Mouse (Mus musculus) intestine, embryonic 14.5 days (tissue): ENCODE results near the gene Nell1. TPM values are rescaled to one million over a fixed set of nuclear protein-coding genes. Genes with fewer than 3 reads are reported as not detected.
A peak's percentile ranks its signal among the peaks of the same experiment; 100 is the strongest.

Source experiments
- ATAC-seq: fragments of 200-750 bp; cut with Nextera tagmentation; replicated peaks from 2 replicates; pipeline ENCODE4 v1.8.0; 2017; ENCODE audit warnings: low read depth, moderate number of reproducible peaks, moderate TSS enrichment, moderate library complexity; ENCODE audit not compliant: low FRiP score, low TSS enrichment
- DNase-seq: peaks from one replicate; pipeline ENCODE4 v3.0.0-alpha.2; 2018; ENCODE audit warnings: low spot score
- H3K27ac ChIP-seq: fragments of 300-500 bp; sonication (generic); 2 replicates; pipeline ENCODE4 v1.5.1; 2014; ENCODE audit warnings: low read depth, mild to moderate bottlenecking, control low read depth
- H3K27me3 ChIP-seq: fragments of 300-500 bp; sonication (generic); replicated peaks from 2 replicates; pipeline ENCODE4 v1.6.1; 2014; ENCODE audit warnings: low read length, control low read depth; ENCODE audit not compliant: control insufficient read depth, insufficient read depth
- H3K36me3 ChIP-seq: fragments of 300-500 bp; sonication (generic); 2 replicates; pipeline ENCODE4 v1.6.1; 2014; ENCODE audit warnings: low read length, control low read depth; ENCODE audit not compliant: control insufficient read depth, insufficient read depth
- H3K4me1 ChIP-seq: fragments of 300-500 bp; sonication (generic); replicated peaks from 2 replicates; pipeline ENCODE4 v1.6.1; 2014; ENCODE audit warnings: low read length, control low read depth, mixed read lengths; ENCODE audit not compliant: control insufficient read depth, insufficient read depth
- H3K4me2 ChIP-seq: fragments of 300-500 bp; sonication (generic); 2 replicates; pipeline ENCODE4 v1.6.1; 2014; ENCODE audit warnings: low read length
- H3K4me3 ChIP-seq: fragments of 300-500 bp; sonication (generic); 2 replicates; pipeline ENCODE4 v1.5.1; 2014; ENCODE audit warnings: low read depth, low read length, control low read depth, mixed read lengths
- H3K9ac ChIP-seq: fragments of 300-500 bp; sonication (generic); 2 replicates; pipeline ENCODE4 v1.6.1; 2014; ENCODE audit warnings: mild to moderate bottlenecking, low read length
- H3K9me3 ChIP-seq: fragments of 300-500 bp; sonication (generic); 2 replicates; pipeline ENCODE4 v1.6.1; 2016; ENCODE audit warnings: low read length, control low read depth; ENCODE audit not compliant: control insufficient read depth
- WGBS: fragments of 180-500 bp; shearing (Covaris S2); extraction: QIAGEN DNeasy Blood & Tissue Kit; methylation state at CpG from one replicate; pipeline ENCODE4 v1.1.7; 2014; 5-methylcytosine and 5-hydroxymethylcytosine counted together
- polyA plus RNA-seq: library from polyadenylated mRNA; unstranded; fragments of >200 nt; fragmentation: Nextera tagmentation; extraction: Ambion mirVana; gene quantifications from 2 replicates; pipeline ENCODE4 v1.2.1, GENCODE M21; 2014

Gene Nell1
- polyA plus RNA-seq, 1 experiment from 2014 or later, result 4.4 TPM

DNA sequence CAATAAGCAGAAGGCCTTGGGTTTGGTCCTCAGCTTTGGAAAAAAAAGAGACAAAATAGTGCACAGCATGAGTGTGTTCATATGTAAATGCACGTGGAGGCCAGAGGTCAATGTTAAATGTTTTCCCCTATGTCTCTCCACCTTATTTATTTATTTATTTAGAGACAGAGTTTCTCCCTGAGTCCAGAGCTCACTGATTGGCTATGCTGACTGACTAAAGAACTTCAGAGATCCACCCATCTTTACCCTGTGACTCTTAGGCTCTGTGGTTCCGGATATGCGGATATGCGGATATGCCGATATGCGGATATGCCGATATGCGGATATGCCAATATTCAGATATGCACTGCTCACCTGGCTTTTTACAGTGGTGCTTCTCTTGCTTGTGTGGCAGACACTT, 11.3 kb downstream of the Nell1 start:
- H3K4me1 ChIP-seq, result no peaks in the 10 kb centered on the region
- no peak for ATAC-seq
- H3K27ac ChIP-seq, result no peak overlapping the region
- H3K9ac ChIP-seq, result no peak overlapping the region
- no peak for DNase-seq
- H3K36me3 ChIP-seq, result no peaks in the 10 kb centered on the region
- H3K9me3 ChIP-seq, result no peaks in the 10 kb centered on the region
- no peak overlapping the region for H3K4me3 ChIP-seq
- 94% methylated on average over 8 of the region's 8 CpGs for WGBS
- H3K27me3 ChIP-seq, result no peaks in the 10 kb centered on the region
- no peak overlapping the region for H3K4me2 ChIP-seq

- no peak overlapping the region for H3K4me2 ChIP-seq
- no peak overlapping the region for H3K27ac ChIP-seq
- 78% methylated on average over 4 of the region's 4 CpGs for whole genome bisulfite sequencing
- no peak for ATAC-seq
- H3K9ac ChIP-seq, result no peak overlapping the region
- H3K36me3 ChIP-seq, result no peaks in the 10 kb centered on the region
- no peak overlapping the region for H3K4me3 ChIP-seq
- no peaks in the 10 kb centered on the region for H3K4me1 ChIP-seq
- no peak for DNase-seq
- H3K9me3 ChIP-seq, result no peaks in the 10 kb centered on the region
- no peaks in the 10 kb centered on the region for H3K27me3 ChIP-seq
Observed at GRCm38 (mm10) chr7:49999321-49999720, 24.7 kb downstream of the Nell1 start.

- H3K9ac ChIP-seq, result no peak overlapping the region
- H3K36me3 ChIP-seq, result no peaks in the 10 kb centered on the region
- 74% methylated on average over 2 of the region's 2 CpGs for WGBS
- H3K4me2 ChIP-seq, result no peak overlapping the region
- no peaks in the 10 kb centered on the region for H3K4me1 ChIP-seq
- no peaks in the 10 kb centered on the region for H3K9me3 ChIP-seq
- no peak overlapping the region for H3K4me3 ChIP-seq
- no peak overlapping the region for H3K27ac ChIP-seq
- ATAC-seq (no peak), DNase-seq (no peak)
- no peaks in the 10 kb centered on the region for H3K27me3 ChIP-seq
Observed at GRCm38 (mm10) chr7:50005268-50005667, 30.6 kb downstream of the Nell1 start.

GRCm38 (mm10) chr7:50035187-50036153, 60.8 kb downstream of the Nell1 start:
- H3K9me3 ChIP-seq, result no peaks in the 10 kb centered on the region
- H3K27ac ChIP-seq, result no peak overlapping the region
- H3K4me2 ChIP-seq, result no peak overlapping the region
- no peak overlapping the region for H3K9ac ChIP-seq
- no peak overlapping the region for H3K4me3 ChIP-seq
- DNase-seq, result peak; percentile 24
- WGBS, result 72% methylated on average over 13 of the region's 13 CpGs
- H3K27me3 ChIP-seq, result no peaks in the 10 kb centered on the region
- no peaks in the 10 kb centered on the region for H3K4me1 ChIP-seq
- no peak for ATAC-seq
- H3K36me3 ChIP-seq, result no peaks in the 10 kb centered on the region

- H3K27ac ChIP-seq, result no peak overlapping the region
- ATAC-seq (no peak), DNase-seq (no peak)
- no peak overlapping the region for H3K9ac ChIP-seq
- H3K4me3 ChIP-seq, result no peak overlapping the region
- H3K9me3 ChIP-seq, result no peaks in the 10 kb centered on the region
- no peak overlapping the region for H3K4me2 ChIP-seq
- H3K36me3 ChIP-seq, result no peaks in the 10 kb centered on the region
- 30% methylated on average over 6 of the region's 6 CpGs for WGBS
- H3K4me1 ChIP-seq, result no peaks in the 10 kb centered on the region
- no peaks in the 10 kb centered on the region for H3K27me3 ChIP-seq
Observed at GRCm38 (mm10) chr7:50041112-50041511, 66.4 kb downstream of the Nell1 start.

DNA sequence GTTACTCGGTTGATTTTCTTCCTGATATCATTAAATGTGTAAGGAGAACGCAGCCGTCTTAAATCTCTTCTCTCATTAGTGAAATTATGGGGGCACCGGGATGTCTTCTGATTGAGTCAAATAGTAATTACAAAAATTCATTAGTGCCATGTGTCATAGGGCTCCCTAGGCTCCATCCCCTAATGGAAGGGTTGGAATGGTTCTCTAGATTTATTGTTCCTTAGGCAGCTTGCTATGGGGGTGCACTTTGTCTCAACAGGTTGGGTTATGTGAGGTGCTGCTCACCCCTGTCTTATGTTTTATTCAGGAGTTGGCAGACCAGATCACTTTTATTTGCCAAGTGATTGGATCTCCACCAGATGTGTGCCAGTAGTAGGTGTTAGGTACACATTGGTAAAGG, 75.5 kb downstream of the Nell1 start:
- no peaks in the 10 kb centered on the region for H3K9me3 ChIP-seq
- no peaks in the 10 kb centered on the region for H3K4me1 ChIP-seq
- H3K4me3 ChIP-seq, result no peak overlapping the region
- H3K27ac ChIP-seq, result no peak overlapping the region
- H3K27me3 ChIP-seq, result no peaks in the 10 kb centered on the region
- WGBS, result 91% methylated on average over 4 of the region's 4 CpGs
- ATAC-seq (no peak), DNase-seq (no peak)
- no peak overlapping the region for H3K9ac ChIP-seq
- H3K4me2 ChIP-seq, result no peak overlapping the region
- no peaks in the 10 kb centered on the region for H3K36me3 ChIP-seq

DNA sequence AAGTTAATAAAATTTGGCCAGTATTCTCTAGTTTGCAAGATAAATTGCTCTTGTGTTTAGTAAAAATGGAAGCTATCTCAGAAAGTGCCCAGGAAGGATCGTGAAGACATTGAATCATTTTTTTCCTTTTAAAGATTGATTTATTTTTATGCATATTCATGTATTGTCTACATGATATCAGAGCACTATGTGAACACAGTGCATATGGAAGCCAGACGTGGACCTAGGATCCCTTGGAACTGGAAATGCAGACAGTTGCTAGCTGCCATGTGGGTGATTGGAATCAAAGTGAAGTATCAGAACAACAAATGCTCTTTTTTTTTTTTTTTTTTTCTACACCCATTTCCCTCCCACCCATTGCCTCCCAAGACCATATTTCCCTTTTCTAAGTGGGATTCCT, 79.0 kb downstream of the Nell1 start:
- H3K27ac ChIP-seq, result no peak overlapping the region
- no peak for ATAC-seq
- no peak overlapping the region for H3K4me2 ChIP-seq
- H3K4me3 ChIP-seq, result no peak overlapping the region
- no peaks in the 10 kb centered on the region for H3K9me3 ChIP-seq
- no peaks in the 10 kb centered on the region for H3K36me3 ChIP-seq
- H3K9ac ChIP-seq, result no peak overlapping the region
- 88% methylated on average over 2 of the region's 2 CpGs for WGBS
- H3K4me1 ChIP-seq, result no peaks in the 10 kb centered on the region
- no peak for DNase-seq
- no peaks in the 10 kb centered on the region for H3K27me3 ChIP-seq

- DNase-seq (no peak), ATAC-seq (no peak)
- H3K27ac ChIP-seq, result no peak overlapping the region
- WGBS, result 84% methylated on average over 5 of the region's 5 CpGs
- no peak overlapping the region for H3K4me3 ChIP-seq
- H3K4me2 ChIP-seq, result no peak overlapping the region
- no peaks in the 10 kb centered on the region for H3K36me3 ChIP-seq
- H3K4me1 ChIP-seq, result no peaks in the 10 kb centered on the region
- H3K27me3 ChIP-seq, result no peaks in the 10 kb centered on the region
- no peaks in the 10 kb centered on the region for H3K9me3 ChIP-seq
- H3K9ac ChIP-seq, result no peak overlapping the region
Observed at GRCm38 (mm10) chr7:50094461-50094860, 119.8 kb downstream of the Nell1 start.
